Mouse (Mus musculus): Measurements from ENCODE around the gene Olfr888. TPM values are rescaled to one million over a fixed set of nuclear protein-coding genes. Genes with fewer than 3 reads are reported as not detected.

Olfr888 gene
- polyA plus RNA-seq (2012; rRNA removed) = not detected in 2 replicates

GRCm38 (mm10) chr9:38107828-38108227 lies at the start of gene Olfr888:
Gene Olfr888 (plus strand): TSS chr9:38108128.
- DNase-seq (ENCODE audit: low spot score) = no peak

- no peak for DNase-seq (ENCODE audit: low spot score)
Measured at GRCm38 (mm10) chr9:38061022-38061421, 46.9 kb upstream of the Olfr888 start, which contains the start of gene Olfr885. Gene Olfr885 (plus strand): TSS chr9:38061322.

- no peak for DNase-seq (ENCODE audit: low spot score)
Measured at GRCm38 (mm10) chr9:38083772-38084171, 24.2 kb upstream of the Olfr888 start, which contains the start of gene Olfr887. Gene Olfr887 (plus strand): TSS chr9:38084072.

GRCm38 (mm10) chr9:38114898-38115297 lies 7.0 kb downstream of the Olfr888 start, which contains the start of gene Olfr889:
Gene Olfr889 (plus strand): TSS chr9:38115198.
- no peak for DNase-seq (ENCODE audit: low spot score)

- no peak for DNase-seq (ENCODE audit: low spot score)
Measured at GRCm38 (mm10) chr9:38142217-38142616, 34.3 kb downstream of the Olfr888 start, which contains the start of gene Olfr890. Gene Olfr890 (plus strand): TSS chr9:38142517.

Other genes starting within 250 kb of the Olfr888 start
- not detected in 2 replicates for gene Olfr145, start 211.4 kb upstream of the Olfr888 start, polyA plus RNA-seq (2012; rRNA removed)
- gene Olfr878, start 190.3 kb upstream of the Olfr888 start, polyA plus RNA-seq (2012; rRNA removed) = not detected in 2 replicates
- not detected in 2 replicates for gene Olfr881, start 116.3 kb upstream of the Olfr888 start, polyA plus RNA-seq (2012; rRNA removed)
- not detected in 2 replicates for gene Olfr883, start 82.3 kb upstream of the Olfr888 start, polyA plus RNA-seq (2012; rRNA removed)
- not detected in 2 replicates for gene Olfr884, start 61.6 kb upstream of the Olfr888 start, polyA plus RNA-seq (2012; rRNA removed)
- gene Olfr885, start 46.8 kb upstream of the Olfr888 start, polyA plus RNA-seq (2012; rRNA removed) = not detected in 2 replicates
- gene Olfr887, start 24.1 kb upstream of the Olfr888 start, polyA plus RNA-seq (2012; rRNA removed) = not detected in 2 replicates
- gene Olfr889, start 7.1 kb downstream of the Olfr888 start, polyA plus RNA-seq (2012; rRNA removed) = not detected in 2 replicates
- not detected in 2 replicates for gene Olfr890, start 34.4 kb downstream of the Olfr888 start, polyA plus RNA-seq (2012; rRNA removed)
- gene Olfr891, start 72.7 kb downstream of the Olfr888 start, polyA plus RNA-seq (2012; rRNA removed) = not detected in 2 replicates
- 0.18 and 0.36 TPM in 2 replicates for gene Olfr893, start 100.2 kb downstream of the Olfr888 start, polyA plus RNA-seq (2012; rRNA removed)
- not detected in 2 replicates for gene Olfr894, start 109.9 kb downstream of the Olfr888 start, polyA plus RNA-seq (2012; rRNA removed)
- 0.12 and 0.19 TPM in 2 replicates for gene Olfr143, start 144.6 kb downstream of the Olfr888 start, polyA plus RNA-seq (2012; rRNA removed)
- gene Olfr895, start 159.7 kb downstream of the Olfr888 start, polyA plus RNA-seq (2012; rRNA removed) = 0.27 and 0.48 TPM in 2 replicates
- not detected in 2 replicates for gene Olfr896-ps1, start 183.0 kb downstream of the Olfr888 start, polyA plus RNA-seq (2012; rRNA removed)
- not detected in 2 replicates for gene Olfr25, start 220.9 kb downstream of the Olfr888 start, polyA plus RNA-seq (2012; rRNA removed)
- gene Olfr898, start 240.3 kb downstream of the Olfr888 start, polyA plus RNA-seq (2012; rRNA removed) = not detected in 2 replicates